Mouse (Mus musculus) kidney, postnatal 0 days (tissue): Measurements from ENCODE around the gene Sobp. TPM values are rescaled to one million over a fixed set of nuclear protein-coding genes. Genes with fewer than 3 reads are reported as not detected.

Source experiments
- ATAC-seq: fragments of 200-750 bp; cut with Nextera tagmentation; replicated peaks from 2 replicates; pipeline ENCODE4 v1.8.0; 2017; ENCODE audit warnings: low read depth, moderate number of reproducible peaks, moderate TSS enrichment, moderate library complexity; ENCODE audit not compliant: low FRiP score
- DNase-seq: peaks from one replicate; pipeline ENCODE4 v3.0.0-alpha.2; 2016; ENCODE audit warnings: low spot score
- H3K27ac ChIP-seq: fragments of 300-500 bp; sonication (generic); 2 replicates; pipeline ENCODE4 v1.5.1; 2014; ENCODE audit warnings: mild to moderate bottlenecking
- H3K27me3 ChIP-seq: fragments of 300-500 bp; sonication (generic); 2 replicates; pipeline ENCODE4 v1.6.1; 2014; ENCODE audit warnings: low read length, mixed read lengths; ENCODE audit not compliant: insufficient read depth
- H3K36me3 ChIP-seq: fragments of 300-500 bp; sonication (generic); 2 replicates; pipeline ENCODE4 v1.6.1; 2014; ENCODE audit warnings: low read length, mixed read lengths; ENCODE audit not compliant: insufficient read depth
- H3K4me1 ChIP-seq: fragments of 300-500 bp; sonication (generic); replicated peaks from 2 replicates; pipeline ENCODE4 v1.6.1; 2014; ENCODE audit warnings: antibody characterized with exemption, low read length, mixed read lengths; ENCODE audit not compliant: insufficient read depth
- H3K4me2 ChIP-seq: fragments of 300-500 bp; sonication (generic); 2 replicates; pipeline ENCODE4 v1.6.1; 2014; ENCODE audit warnings: mild to moderate bottlenecking, low read length, moderate library complexity, mixed read lengths
- H3K4me3 ChIP-seq: fragments of 300-500 bp; sonication (generic); replicated peaks from 2 replicates; pipeline ENCODE4 v1.5.1; 2014; ENCODE audit warnings: low read depth, low read length
- H3K9ac ChIP-seq: fragments of 300-500 bp; sonication (generic); 2 replicates; pipeline ENCODE4 v1.6.1; 2014; ENCODE audit warnings: low read depth, low read length
- H3K9me3 ChIP-seq: fragments of 300-500 bp; sonication (generic); replicated peaks from 2 replicates; pipeline ENCODE4 v1.6.1; 2016; ENCODE audit warnings: low read length, inconsistent platforms, mixed read lengths
- CTCF ChIP-seq: IDR thresholded peaks from 2 replicates; pipeline ENCODE4 v1.5.1; 2016; ENCODE audit warnings: antibody characterized with exemption, low read depth, mild to moderate bottlenecking, moderate library complexity
- WGBS: fragments of 180-500 bp; shearing (Covaris S2); extraction: QIAGEN DNeasy Blood & Tissue Kit; methylation state at CpG from one replicate; pipeline ENCODE4 v1.1.7; 2014; 5-methylcytosine and 5-hydroxymethylcytosine counted together
- polyA plus RNA-seq: library from polyadenylated mRNA; unstranded; fragments of >200 nt; fragmentation: Nextera tagmentation; extraction: Ambion mirVana; gene quantifications from 2 replicates; pipeline ENCODE4 v1.2.1, GENCODE M21; 2015

The Sobp gene
- polyA plus RNA-seq, 1 experiment from 2014 or later = 1.2 TPM

- no peak for ATAC-seq
- DNase-seq = peak; percentile 38
Observed at GRCm38 (mm10) chr10:43099229-43099628, 75.1 kb downstream of the Sobp start.

GRCm38 (mm10) chr10:43097755-43098154 lies 76.6 kb downstream of the Sobp start:
- 41% methylated on average over 8 of the region's 8 CpGs for WGBS
- H3K36me3 ChIP-seq = no peaks in the 10 kb centered on the region
- H3K27me3 ChIP-seq = no peaks in the 10 kb centered on the region
- H3K27ac ChIP-seq = no peak overlapping the region
- DNase-seq = no peak
- H3K4me2 ChIP-seq = no peak overlapping the region
- ATAC-seq = no peak
- 0 out of 2 replicates have a peak, but pooled peaks cover 4% of the 10 kb centered on the region for H3K4me1 ChIP-seq
- no peak overlapping the region for H3K4me3 ChIP-seq
- no peak overlapping the region for H3K9ac ChIP-seq
- H3K9me3 ChIP-seq = no peaks in the 10 kb centered on the region
- no peak for TF ChIP-seq CTCF

More at GRCm38 (mm10) chr10:43099229-43099628, 75.1 kb downstream of the Sobp start:
- no peaks in the 10 kb centered on the region for H3K9me3 ChIP-seq
- no peak for TF ChIP-seq CTCF
- no peak overlapping the region for H3K27ac ChIP-seq
- H3K4me2 ChIP-seq = no peak overlapping the region
- no peak overlapping the region for H3K9ac ChIP-seq
- 54% methylated on average over 6 of the region's 6 CpGs for WGBS
- H3K36me3 ChIP-seq = no peaks in the 10 kb centered on the region
- 0 out of 2 replicates have a peak, but pooled peaks cover 4% of the 10 kb centered on the region for H3K4me1 ChIP-seq
- no peak overlapping the region for H3K4me3 ChIP-seq
- no peaks in the 10 kb centered on the region for H3K27me3 ChIP-seq

GRCm38 (mm10) chr10:43096614-43097013 lies 77.7 kb downstream of the Sobp start:
- ATAC-seq = no peak
- no peaks in the 10 kb centered on the region for H3K27me3 ChIP-seq
- no peak overlapping the region for H3K27ac ChIP-seq
- 69% methylated on average over 4 of the region's 4 CpGs for whole genome bisulfite sequencing
- no peak overlapping the region for H3K4me3 ChIP-seq
- no peak overlapping the region for H3K9ac ChIP-seq
- H3K36me3 ChIP-seq = no peaks in the 10 kb centered on the region
- H3K9me3 ChIP-seq = no peaks in the 10 kb centered on the region
- H3K4me1 ChIP-seq = 0 out of 2 replicates have a peak, but pooled peaks cover 4% of the 10 kb centered on the region
- no peak for DNase-seq
- no peak overlapping the region for H3K4me2 ChIP-seq
- TF ChIP-seq CTCF = no peak

GRCm38 (mm10) chr10:43094537-43094936 lies 79.8 kb downstream of the Sobp start:
- H3K9ac ChIP-seq = no peak overlapping the region
- H3K27me3 ChIP-seq = no peaks in the 10 kb centered on the region
- DNase-seq (no peak), ATAC-seq (no peak)
- H3K36me3 ChIP-seq = no peaks in the 10 kb centered on the region
- H3K4me3 ChIP-seq = no peak overlapping the region
- no peak overlapping the region for H3K4me2 ChIP-seq
- TF ChIP-seq CTCF = no peak
- H3K9me3 ChIP-seq = no peaks in the 10 kb centered on the region
- no peaks in the 10 kb centered on the region for H3K4me1 ChIP-seq
- H3K27ac ChIP-seq = no peak overlapping the region
- 50% methylated on average over 5 of the region's 5 CpGs for WGBS

GRCm38 (mm10) chr10:43093440-43093839 lies 80.9 kb downstream of the Sobp start:
- WGBS = 88% methylated on average over 10 of the region's 10 CpGs
- DNase-seq = no peak
- Histone ChIP-seq H3K36me3 (no peaks in the 10 kb centered on the region), H3K27ac (no peak overlapping the region), H3K4me2 (no peak overlapping the region), H3K9ac (no peak overlapping the region), H3K4me3 (no peak overlapping the region), H3K9me3 (no peaks in the 10 kb centered on the region), H3K27me3 (no peaks in the 10 kb centered on the region), H3K4me1 (no peaks in the 10 kb centered on the region)
- ATAC-seq = no peak
- no peak for TF ChIP-seq CTCF

- no peak overlapping the region for H3K4me2 ChIP-seq
- no peak for ATAC-seq
- 64% methylated on average over 3 of the region's 3 CpGs for WGBS
Observed at GRCm38 (mm10) chr10:43090040-43090439, 84.3 kb downstream of the Sobp start.

GRCm38 (mm10) chr10:43087421-43087820 lies 86.9 kb downstream of the Sobp start:
- 77% methylated on average over 2 of the region's 2 CpGs for WGBS
- Histone ChIP-seq H3K9me3 (no peaks in the 10 kb centered on the region), H3K27me3 (no peaks in the 10 kb centered on the region), H3K27ac (no peak overlapping the region), H3K4me3 (no peak overlapping the region), H3K9ac (no peak overlapping the region), H3K4me1 (no peaks in the 10 kb centered on the region), H3K4me2 (no peak overlapping the region), H3K36me3 (no peaks in the 10 kb centered on the region)
- ATAC-seq (no peak), DNase-seq (no peak)
- no peak for TF ChIP-seq CTCF

More at GRCm38 (mm10) chr10:43090040-43090439, 84.3 kb downstream of the Sobp start:
- DNase-seq = no peak
- H3K9ac ChIP-seq = no peak overlapping the region
- no peaks in the 10 kb centered on the region for H3K36me3 ChIP-seq
- no peak overlapping the region for H3K4me3 ChIP-seq
- H3K27me3 ChIP-seq = no peaks in the 10 kb centered on the region
- no peak for TF ChIP-seq CTCF
- no peaks in the 10 kb centered on the region for H3K9me3 ChIP-seq
- H3K4me1 ChIP-seq = no peaks in the 10 kb centered on the region
- H3K27ac ChIP-seq = no peak overlapping the region
